Mouse (Mus musculus) right cerebral cortex, postnatal 25 days (tissue): ENCODE data around the gene Scap.
"Not testable (repeated sequence)": the region's sequence is repeated elsewhere in the genome, so short reads cannot be mapped to it uniquely, and the experiment has no call there.

Experiments used
- DNase-seq: peaks from one replicate; pipeline ENCODE4 v3.0.0; 2022

Gene Scap

DNA sequence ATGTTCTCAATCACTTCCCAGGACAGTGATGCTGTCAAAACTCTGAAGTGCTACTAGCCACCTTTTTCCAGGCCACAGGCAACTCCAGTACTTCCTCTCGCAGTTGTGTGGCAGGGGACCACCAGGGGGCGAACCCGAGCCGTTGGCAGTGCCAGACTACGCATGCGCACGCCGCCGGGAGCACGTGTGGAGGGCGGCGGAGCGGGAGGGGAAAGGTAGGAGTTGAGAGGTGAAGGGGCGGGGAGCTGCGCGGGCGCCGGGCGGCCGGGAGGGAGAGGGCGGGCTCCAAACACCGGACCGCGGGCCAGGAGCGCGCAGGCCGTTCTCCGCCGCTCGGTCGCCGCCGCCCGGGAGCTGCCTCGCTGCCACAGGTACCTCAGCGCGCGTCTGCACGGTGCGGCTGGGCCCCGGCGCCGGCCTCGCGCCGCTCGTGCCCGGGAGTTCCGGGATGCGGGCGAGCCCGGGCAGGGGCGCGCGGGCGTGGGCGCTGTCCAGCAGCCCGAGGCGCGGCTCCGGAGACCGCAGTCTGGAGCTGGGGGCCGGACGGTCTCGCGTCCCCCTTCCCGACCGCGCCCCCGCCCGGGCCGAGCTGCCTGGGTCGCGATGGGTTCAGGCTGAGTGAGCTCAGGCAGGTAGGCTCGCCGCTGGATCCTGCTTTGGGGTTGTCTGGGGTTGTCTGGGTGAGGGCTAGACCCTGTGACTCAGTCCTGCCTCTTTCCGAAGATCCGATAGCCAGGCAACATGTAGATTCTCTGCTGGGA lies at the start of gene Scap:
Scap (plus strand) TSS at position 154 of the 761 bp plus-strand sequence.
- DNase-seq = peak; percentile 96

- no peak for DNase-seq
Observed at GRCm38 (mm10) chr9:110284075-110284697, 48.9 kb upstream of the Scap start.

- DNase-seq = no peak
Observed at GRCm38 (mm10) chr9:110287321-110287924, 45.7 kb upstream of the Scap start.

GRCm38 (mm10) chr9:110293254-110293718 lies 39.8 kb upstream of the Scap start:
- peak; percentile 50 for DNase-seq

- DNase-seq = peak; percentile 44
Observed at GRCm38 (mm10) chr9:110293873-110294415, 39.1 kb upstream of the Scap start.

DNA sequence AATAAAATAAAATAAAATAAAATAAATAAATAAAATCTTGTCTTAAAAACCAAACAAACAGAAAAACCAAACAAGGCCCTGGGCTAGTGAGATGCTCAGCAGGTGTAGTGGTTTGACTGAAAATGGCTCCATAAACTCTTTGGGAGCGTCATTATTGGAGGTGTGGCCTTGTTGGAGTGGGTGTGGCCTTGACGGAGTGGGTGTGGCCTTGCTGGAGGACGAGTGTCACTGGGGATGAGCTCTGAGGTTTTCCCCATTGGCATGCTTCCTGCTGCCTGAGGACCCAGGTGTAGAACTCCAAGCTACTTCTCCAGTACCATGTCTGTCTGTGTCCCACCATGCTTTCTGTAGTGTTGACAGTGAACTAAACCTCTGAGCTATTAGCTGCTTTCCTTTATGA lies 38.3 kb upstream of the Scap start:
- no peak for DNase-seq

GRCm38 (mm10) chr9:110296867-110297627 lies 36.0 kb upstream of the Scap start:
- peak; percentile 76 for DNase-seq

- no peak for DNase-seq
Observed at GRCm38 (mm10) chr9:110304516-110304915, 28.6 kb upstream of the Scap start.

DNA sequence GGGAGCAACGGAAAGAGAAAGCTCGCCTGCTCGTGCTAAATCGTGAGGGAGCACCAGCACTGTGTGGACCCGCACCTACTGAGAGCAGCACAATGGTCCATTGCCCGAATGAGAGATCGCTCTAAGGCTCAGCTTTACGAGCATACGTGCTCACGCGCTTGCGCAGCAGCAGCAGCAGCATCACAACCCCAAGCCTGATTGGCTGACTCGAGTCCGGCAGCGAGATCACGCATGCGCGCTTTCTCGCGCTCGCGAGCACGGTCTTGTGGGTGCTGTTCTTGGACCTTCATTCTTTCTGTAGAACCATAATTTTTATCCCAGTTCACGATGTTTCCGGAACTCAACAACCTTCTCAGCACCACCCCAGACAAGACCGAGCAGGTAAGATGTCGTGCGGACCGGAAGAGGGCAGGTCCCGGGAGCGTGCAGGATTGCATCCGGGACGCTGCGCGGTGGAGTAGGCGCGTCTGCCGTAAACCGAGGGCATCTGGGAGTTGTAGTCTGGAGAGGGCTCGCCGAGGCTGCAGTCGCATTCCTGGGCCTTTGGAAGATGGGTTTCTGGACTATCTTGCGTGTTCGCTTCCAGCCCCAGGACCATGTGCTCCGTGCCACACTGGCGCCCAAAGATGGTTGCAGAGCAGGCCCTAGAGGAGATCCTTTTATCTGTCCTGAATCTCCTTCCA lies 28.0 kb upstream of the Scap start, which contains the start of gene Elp6:
Elp6 (plus strand) TSS at position 205 of the 683 bp plus-strand sequence.
- peak; percentile 93 for DNase-seq

- DNase-seq = no peak
Observed at GRCm38 (mm10) chr9:110306371-110306770, 26.7 kb upstream of the Scap start.

DNA sequence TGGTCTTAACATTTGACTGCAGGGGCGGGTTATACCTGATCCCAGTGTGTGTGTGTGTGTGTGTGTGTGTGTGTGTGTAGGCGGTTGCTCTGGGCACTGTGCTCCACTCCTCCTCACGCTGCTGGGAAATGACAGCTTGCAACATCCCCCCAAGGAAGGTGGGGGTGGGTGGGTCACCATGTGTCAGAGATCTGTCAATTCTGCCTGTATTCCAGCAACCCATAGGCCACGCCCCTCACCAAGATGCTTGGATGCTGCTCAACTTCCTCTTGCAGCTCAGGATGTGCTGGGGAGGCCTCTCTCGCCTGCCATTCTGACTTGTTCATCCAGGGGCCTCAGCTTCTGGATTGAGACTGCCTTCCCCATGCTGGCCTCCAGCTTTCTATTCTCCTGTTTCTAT lies 18.4 kb upstream of the Scap start:
- no peak for DNase-seq

DNA sequence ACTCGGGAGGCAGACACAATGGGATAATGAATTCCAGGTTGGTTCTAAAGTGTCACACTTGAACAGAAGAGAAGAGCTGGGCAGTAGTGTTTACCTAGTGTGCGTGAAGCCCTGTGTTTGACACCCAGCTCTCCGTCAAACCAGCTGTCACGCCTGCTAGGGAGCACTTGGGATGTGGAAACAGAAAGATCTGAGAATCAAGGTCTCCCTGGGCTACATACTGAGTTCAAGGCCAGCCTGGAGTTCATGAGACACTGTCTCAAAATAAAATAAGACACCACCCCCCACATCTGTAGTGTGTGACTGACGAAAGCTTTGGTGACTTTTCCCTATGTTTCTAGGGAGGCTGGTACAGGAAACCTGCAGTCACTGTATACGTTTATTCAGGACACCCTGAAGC lies 17.7 kb upstream of the Scap start:
- DNase-seq = no peak

DNA sequence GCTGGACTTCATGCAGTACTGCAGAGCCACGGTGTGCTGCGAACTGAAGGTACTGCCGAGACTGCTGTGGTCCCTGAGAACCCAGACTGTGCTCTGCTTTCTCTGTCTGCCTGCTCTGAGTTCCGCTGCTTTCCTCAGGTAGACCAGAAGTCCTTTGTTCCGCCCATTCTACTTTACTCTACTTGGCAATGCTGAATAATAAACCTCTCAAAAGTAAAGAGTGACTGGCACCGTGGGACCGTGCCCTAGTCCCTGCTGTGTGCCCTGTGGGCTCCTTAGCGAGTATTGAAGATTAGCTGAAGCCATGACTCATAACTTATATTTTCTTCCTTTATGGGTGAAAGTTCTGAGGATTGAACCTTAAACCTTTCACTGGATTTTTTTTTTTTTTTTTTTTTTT lies 17.2 kb upstream of the Scap start:
- no peak for DNase-seq

DNA sequence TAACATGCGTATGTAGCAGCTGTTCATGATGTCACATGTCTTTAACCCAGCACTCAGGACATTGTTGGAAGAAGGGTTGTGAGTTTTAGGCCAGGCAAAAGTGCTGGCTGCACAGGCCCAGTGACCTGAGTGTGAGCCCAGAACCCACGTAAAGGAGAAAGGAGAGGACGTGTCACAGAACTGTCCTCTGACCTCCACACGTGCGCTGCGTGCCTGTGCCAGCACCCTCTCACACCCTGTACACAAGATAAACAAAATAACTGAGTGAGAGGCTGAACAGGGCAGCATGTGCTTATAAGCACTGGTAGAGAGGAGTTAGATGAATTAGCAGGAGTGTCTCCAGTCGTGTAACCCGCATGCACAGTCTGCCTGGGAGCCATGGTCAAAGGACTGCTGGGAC lies 16.6 kb upstream of the Scap start:
- no peak for DNase-seq

DNA sequence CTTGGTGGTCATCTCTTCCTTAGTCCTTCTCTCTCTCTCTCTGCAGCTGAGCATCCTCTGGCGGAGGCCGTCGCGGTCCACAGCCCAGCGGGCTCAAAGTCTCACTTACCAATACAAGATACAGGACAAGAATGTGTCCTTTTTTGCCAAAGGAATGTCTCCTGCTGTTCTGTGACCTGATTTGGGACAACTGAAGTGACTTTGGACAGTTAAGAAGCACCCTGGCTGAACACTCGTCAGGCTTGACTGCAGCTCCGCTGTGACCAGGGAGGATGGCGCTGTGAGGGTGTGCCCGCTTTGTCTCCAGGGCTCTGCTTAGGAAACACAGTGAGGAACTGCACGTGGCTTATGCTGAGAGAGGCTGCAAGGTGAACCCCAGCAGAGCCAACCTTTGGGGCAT lies 12.3 kb upstream of the Scap start:
- no peak for DNase-seq

- no peak for DNase-seq
Observed at GRCm38 (mm10) chr9:110322972-110323371, 10.1 kb upstream of the Scap start.

DNA sequence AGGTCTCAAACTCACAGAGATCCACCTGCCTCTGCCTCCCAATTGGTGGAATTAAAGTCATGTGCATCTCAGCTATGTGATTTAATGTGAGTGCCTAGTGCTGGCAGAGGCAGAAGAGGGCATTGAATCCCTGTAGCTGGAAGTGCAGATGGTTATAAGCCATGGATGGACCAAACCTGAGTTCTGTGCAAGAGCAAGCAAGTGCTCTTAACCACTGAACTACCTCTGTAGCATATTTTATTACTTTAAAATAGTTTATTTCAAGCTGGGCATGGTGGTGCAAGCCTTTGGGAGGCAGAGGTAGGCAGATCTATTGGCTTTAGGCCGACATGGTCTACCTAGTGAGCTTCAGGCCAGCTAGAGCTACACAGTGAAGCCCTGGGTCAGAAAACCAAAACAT lies 8.9 kb upstream of the Scap start:
- no peak for DNase-seq

DNA sequence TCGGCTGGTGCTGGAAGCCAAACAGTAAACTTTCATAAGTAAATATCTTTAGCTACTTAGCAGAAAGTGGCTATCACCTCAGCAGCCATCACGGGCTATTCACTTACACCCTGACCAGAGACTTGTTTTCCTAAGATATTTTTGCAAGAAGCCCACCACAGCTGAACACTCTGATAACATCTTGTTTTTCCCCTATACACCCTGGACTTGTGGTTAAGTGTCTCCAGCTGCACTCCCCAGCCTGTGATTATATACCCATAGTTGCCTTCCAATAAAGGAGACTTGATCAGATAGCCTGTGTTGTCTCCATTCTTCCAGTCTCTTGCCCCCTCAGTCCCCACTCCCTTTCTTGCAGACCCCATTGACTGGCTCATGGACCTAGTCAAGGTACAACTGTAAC lies 4.9 kb upstream of the Scap start:
- no peak for DNase-seq

DNA sequence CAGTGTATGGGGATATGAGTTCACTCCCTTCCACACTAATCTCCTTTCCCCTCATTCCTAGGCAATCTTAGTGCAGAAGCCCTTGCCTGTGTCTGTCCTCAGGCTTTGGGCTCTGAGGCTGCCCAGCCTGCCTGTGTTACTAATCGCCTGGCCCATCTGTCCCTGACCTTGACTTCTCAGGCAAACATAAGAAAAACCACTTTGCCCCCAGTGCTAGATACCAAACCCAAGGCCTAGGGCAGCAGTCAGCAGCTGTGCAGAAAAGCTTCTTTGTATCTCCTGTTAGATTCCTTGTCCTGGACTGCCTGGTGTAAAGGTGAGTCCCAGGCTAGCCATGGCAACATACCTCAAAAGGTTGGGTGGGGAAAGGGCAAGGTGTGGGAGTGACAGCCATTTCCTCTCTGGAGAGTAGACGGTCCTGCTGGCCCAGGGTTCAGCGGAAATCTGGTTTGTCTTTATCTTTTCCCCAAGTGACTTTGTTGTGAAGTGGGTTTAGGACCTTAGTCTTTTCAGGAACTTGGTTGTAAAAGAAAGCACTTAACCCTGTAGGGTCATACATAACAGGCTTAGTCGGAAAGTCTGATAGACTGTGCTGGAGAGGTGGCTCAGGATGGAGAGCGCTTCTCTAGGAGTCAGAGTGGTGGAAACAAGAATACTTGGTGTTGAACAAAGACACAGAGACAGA lies 4.0 kb upstream of the Scap start:
- no peak for DNase-seq

DNA sequence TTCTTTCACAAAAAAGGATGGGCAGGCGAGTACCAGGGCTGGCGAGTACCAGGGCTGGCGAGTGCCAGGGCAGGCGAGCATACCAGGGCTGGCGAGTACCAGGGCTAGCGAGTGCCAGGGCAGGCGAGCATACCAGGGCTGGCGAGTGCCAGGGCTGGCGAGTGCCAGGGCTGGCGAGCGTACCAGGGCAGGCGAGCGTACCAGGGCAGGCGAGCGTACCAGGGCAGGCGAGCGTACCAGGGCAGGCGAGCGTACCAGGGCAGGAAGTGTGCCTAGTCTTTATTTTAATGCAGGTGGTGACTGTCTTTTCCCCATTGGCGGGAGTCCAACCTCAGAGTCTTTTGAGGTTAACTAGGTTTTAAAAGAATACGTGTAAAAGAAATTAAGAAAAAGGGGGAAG lies 3.4 kb upstream of the Scap start:
- no peak for DNase-seq

DNA sequence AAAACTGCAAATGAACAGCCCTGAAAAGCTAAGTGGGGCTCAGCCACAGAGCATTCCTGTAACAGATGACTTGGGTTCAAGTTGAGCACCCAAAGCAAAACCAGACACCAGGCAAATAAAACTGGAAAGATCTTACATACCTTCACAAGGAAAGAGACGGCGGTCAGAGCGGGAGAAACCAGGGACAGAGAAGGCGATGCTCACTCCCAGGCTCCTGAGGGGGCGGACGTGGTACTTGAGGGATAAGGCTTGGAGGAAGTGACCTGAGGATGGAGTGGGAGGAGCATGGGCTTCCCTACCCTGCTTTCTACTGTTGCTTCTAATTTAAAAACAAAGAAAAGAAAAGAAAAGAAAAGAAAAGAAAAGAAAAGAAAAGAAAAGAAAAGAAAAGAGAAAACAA lies 2.7 kb upstream of the Scap start:
- no peak for DNase-seq

GRCm38 (mm10) chr9:110330913-110331312 lies 2.2 kb upstream of the Scap start:
- not testable (repeated sequence) for DNase-seq
